Mouse (Mus musculus) heart, embryonic 11.5 days (tissue): ENCODE measurements around the gene Cadps2. TPM values are rescaled to one million over a fixed set of nuclear protein-coding genes. Genes with fewer than 3 reads are reported as not detected.

Experiments
- ATAC-seq: fragments of 200-750 bp; cut with Nextera tagmentation; replicated peaks from 2 replicates; pipeline ENCODE4 v1.8.0; 2017; ENCODE audit warnings: moderate library complexity; ENCODE audit not compliant: insufficient number of reproducible peaks, low FRiP score, low TSS enrichment
- H3K27ac ChIP-seq: fragments of 300-500 bp; sonication (generic); 2 replicates; pipeline ENCODE4 v1.5.1; 2014; ENCODE audit warnings: mild to moderate bottlenecking, low read depth, low read length
- H3K27me3 ChIP-seq: fragments of 300-500 bp; sonication (generic); 2 replicates; pipeline ENCODE4 v1.6.1; 2014; ENCODE audit warnings: mild to moderate bottlenecking, low read length, mixed read lengths; ENCODE audit not compliant: control insufficient read depth, insufficient read depth
- H3K36me3 ChIP-seq: fragments of 300-500 bp; sonication (generic); 2 replicates; pipeline ENCODE4 v1.6.1; 2014; ENCODE audit warnings: mild to moderate bottlenecking, low read length, moderate library complexity, mixed read lengths; ENCODE audit not compliant: control insufficient read depth, insufficient read depth
- H3K4me1 ChIP-seq: fragments of 300-500 bp; sonication (generic); 2 replicates; pipeline ENCODE4 v1.6.1; 2014; ENCODE audit warnings: low read length; ENCODE audit not compliant: control insufficient read depth, insufficient read depth
- H3K4me2 ChIP-seq: fragments of 300-500 bp; sonication (generic); 2 replicates; pipeline ENCODE4 v1.6.1; 2014; ENCODE audit warnings: mild to moderate bottlenecking, moderate library complexity
- H3K4me3 ChIP-seq: fragments of 300-500 bp; sonication (generic); 2 replicates; pipeline ENCODE4 v1.5.1; 2014; ENCODE audit warnings: low read depth, low read length
- H3K9ac ChIP-seq: fragments of 300-500 bp; sonication (generic); 2 replicates; pipeline ENCODE4 v1.6.1; 2014; ENCODE audit warnings: mild to moderate bottlenecking, low read depth, low read length, moderate library complexity
- H3K9me3 ChIP-seq: fragments of 300-500 bp; sonication (generic); replicated peaks from 2 replicates; pipeline ENCODE4 v1.6.1; 2016; ENCODE audit warnings: low read length; ENCODE audit not compliant: control insufficient read depth
- WGBS: fragments of 180-500 bp; shearing (Covaris S2); extraction: QIAGEN DNeasy Blood & Tissue Kit; methylation state at CpG from one replicate; pipeline ENCODE4 v1.1.7; 2014; ENCODE audit not compliant: insufficient replicate concordance; 5-methylcytosine and 5-hydroxymethylcytosine counted together
- polyA plus RNA-seq: library from polyadenylated mRNA; unstranded; fragments of >200 nt; fragmentation: Nextera tagmentation; extraction: Ambion mirVana; gene quantifications from 2 replicates; pipeline ENCODE4 v1.2.1, GENCODE M21; 2014

The Cadps2 gene
- polyA plus RNA-seq, 1 experiment from 2014 or later = 1.2 TPM

GRCm38 (mm10) chr6:23821819-23822218 is 17.4 kb downstream of the Cadps2 start:
- Histone ChIP-seq H3K9ac (no peak overlapping the region), H3K4me2 (no peak overlapping the region), H3K27ac (no peak overlapping the region), H3K36me3 (no peaks in the 10 kb centered on the region), H3K27me3 (no peaks in the 10 kb centered on the region), H3K9me3 (no peaks in the 10 kb centered on the region), H3K4me1 (no peaks in the 10 kb centered on the region), H3K4me3 (no peak overlapping the region)
- no peak for ATAC-seq
- 79% methylated on average over 5 of the region's 5 CpGs for WGBS

- Histone ChIP-seq H3K4me2 (no peak overlapping the region), H3K36me3 (no peaks in the 10 kb centered on the region), H3K27ac (no peak overlapping the region), H3K9me3 (no peaks in the 10 kb centered on the region), H3K4me1 (no peaks in the 10 kb centered on the region), H3K4me3 (no peak overlapping the region), H3K9ac (no peak overlapping the region), H3K27me3 (no peaks in the 10 kb centered on the region)
- WGBS = 70% methylated on average over 1 of the region's 1 CpGs
- ATAC-seq = no peak
Observed at GRCm38 (mm10) chr6:23810087-23810486, 29.1 kb downstream of the Cadps2 start.

GRCm38 (mm10) chr6:23809344-23809743 is 29.9 kb downstream of the Cadps2 start:
- H3K27ac ChIP-seq = no peak overlapping the region
- no peak overlapping the region for H3K4me3 ChIP-seq
- H3K9ac ChIP-seq = no peak overlapping the region
- 82% methylated on average over 6 of the region's 6 CpGs for WGBS
- H3K36me3 ChIP-seq = no peaks in the 10 kb centered on the region
- no peaks in the 10 kb centered on the region for H3K9me3 ChIP-seq
- H3K4me2 ChIP-seq = no peak overlapping the region
- H3K4me1 ChIP-seq = no peaks in the 10 kb centered on the region
- ATAC-seq = no peak
- no peaks in the 10 kb centered on the region for H3K27me3 ChIP-seq

GRCm38 (mm10) chr6:23805333-23805732 is 33.9 kb downstream of the Cadps2 start:
- Histone ChIP-seq H3K9ac (no peak overlapping the region), H3K36me3 (no peaks in the 10 kb centered on the region), H3K4me3 (no peak overlapping the region), H3K27me3 (no peaks in the 10 kb centered on the region), H3K4me2 (no peak overlapping the region), H3K27ac (no peak overlapping the region), H3K4me1 (no peaks in the 10 kb centered on the region), H3K9me3 (no peaks in the 10 kb centered on the region)
- WGBS = 83% methylated on average over 7 of the region's 7 CpGs
- ATAC-seq = no peak

GRCm38 (mm10) chr6:23791822-23792221 is 47.4 kb downstream of the Cadps2 start:
- no peaks in the 10 kb centered on the region for H3K27me3 ChIP-seq
- no peak for ATAC-seq
- H3K27ac ChIP-seq = no peak overlapping the region
- H3K36me3 ChIP-seq = no peaks in the 10 kb centered on the region
- no peak overlapping the region for H3K9ac ChIP-seq
- no peaks in the 10 kb centered on the region for H3K4me1 ChIP-seq
- no peaks in the 10 kb centered on the region for H3K9me3 ChIP-seq
- 66% methylated on average over 3 of the region's 3 CpGs for WGBS
- no peak overlapping the region for H3K4me2 ChIP-seq
- H3K4me3 ChIP-seq = no peak overlapping the region

- no peaks in the 10 kb centered on the region for H3K27me3 ChIP-seq
- H3K36me3 ChIP-seq = no peaks in the 10 kb centered on the region
- 38% methylated on average over 1 of the region's 1 CpGs for WGBS
- H3K4me2 ChIP-seq = no peak overlapping the region
- H3K4me3 ChIP-seq = no peak overlapping the region
- no peaks in the 10 kb centered on the region for H3K9me3 ChIP-seq
- no peak overlapping the region for H3K9ac ChIP-seq
- H3K4me1 ChIP-seq = no peaks in the 10 kb centered on the region
- ATAC-seq = no peak
- H3K27ac ChIP-seq = no peak overlapping the region
Observed at GRCm38 (mm10) chr6:23777641-23778040, 61.6 kb downstream of the Cadps2 start.

GRCm38 (mm10) chr6:23762204-23762603 is 77.0 kb downstream of the Cadps2 start:
- Histone ChIP-seq H3K27me3 (no peaks in the 10 kb centered on the region), H3K4me1 (no peaks in the 10 kb centered on the region), H3K4me2 (no peak overlapping the region), H3K9me3 (no peaks in the 10 kb centered on the region), H3K9ac (no peak overlapping the region), H3K27ac (no peak overlapping the region), H3K36me3 (no peaks in the 10 kb centered on the region), H3K4me3 (no peak overlapping the region)
- 64% methylated on average over 3 of the region's 3 CpGs for WGBS
- no peak for ATAC-seq

- no peaks in the 10 kb centered on the region for H3K4me1 ChIP-seq
- no peak overlapping the region for H3K4me2 ChIP-seq
- H3K27ac ChIP-seq = no peak overlapping the region
- 76% methylated on average over 2 of the region's 2 CpGs for WGBS
- H3K9ac ChIP-seq = no peak overlapping the region
- H3K36me3 ChIP-seq = no peaks in the 10 kb centered on the region
- no peaks in the 10 kb centered on the region for H3K9me3 ChIP-seq
- H3K4me3 ChIP-seq = no peak overlapping the region
- no peaks in the 10 kb centered on the region for H3K27me3 ChIP-seq
- ATAC-seq = no peak
Observed at GRCm38 (mm10) chr6:23758249-23758648, 81.0 kb downstream of the Cadps2 start.

GRCm38 (mm10) chr6:23748823-23749222 is 90.4 kb downstream of the Cadps2 start:
- no peaks in the 10 kb centered on the region for H3K36me3 ChIP-seq
- no peaks in the 10 kb centered on the region for H3K4me1 ChIP-seq
- no peaks in the 10 kb centered on the region for H3K27me3 ChIP-seq
- H3K4me2 ChIP-seq = no peak overlapping the region
- no peaks in the 10 kb centered on the region for H3K9me3 ChIP-seq
- H3K27ac ChIP-seq = no peak overlapping the region
- no peak overlapping the region for H3K9ac ChIP-seq
- no peak overlapping the region for H3K4me3 ChIP-seq
- ATAC-seq = no peak
- WGBS = 76% methylated on average over 5 of the region's 5 CpGs
